Mouse (Mus musculus) stomach, embryonic 14.5 days (tissue): ENCODE data around the gene Rassf8. TPM values are rescaled to one million over a fixed set of nuclear protein-coding genes. Genes with fewer than 3 reads are reported as not detected.
A peak's percentile ranks its signal among the peaks of the same experiment; 100 is the strongest.

Experiments used
- ATAC-seq: fragments of 200-750 bp; cut with Nextera tagmentation; 2 replicates; pipeline ENCODE4 v1.8.0; 2017; ENCODE audit warnings: low read depth, moderate TSS enrichment; ENCODE audit not compliant: insufficient number of reproducible peaks, insufficient read depth, low FRiP score
- H3K27ac ChIP-seq: fragments of 300-500 bp; sonication (generic); 2 replicates; pipeline ENCODE4 v1.5.1; 2014; ENCODE audit warnings: mild to moderate bottlenecking, low read length, moderate library complexity, mixed read lengths
- H3K27me3 ChIP-seq: fragments of 300-500 bp; sonication (generic); 2 replicates; pipeline ENCODE4 v1.6.1; 2014; ENCODE audit warnings: low read length, control low read depth, mixed read lengths; ENCODE audit not compliant: control insufficient read depth, insufficient read depth
- H3K36me3 ChIP-seq: fragments of 300-500 bp; sonication (generic); 2 replicates; pipeline ENCODE4 v1.6.1; 2014; ENCODE audit warnings: mild to moderate bottlenecking, control low read depth, low read length, moderate library complexity, mixed read lengths; ENCODE audit not compliant: control insufficient read depth, insufficient read depth
- H3K4me1 ChIP-seq: fragments of 300-500 bp; sonication (generic); 2 replicates; pipeline ENCODE4 v1.6.1; 2014; ENCODE audit warnings: low read length, control low read depth, mixed read lengths; ENCODE audit not compliant: control insufficient read depth, insufficient read depth
- H3K4me2 ChIP-seq: fragments of 300-500 bp; sonication (generic); replicated peaks from 2 replicates; pipeline ENCODE4 v1.6.1; 2014; ENCODE audit warnings: low read depth, low read length, control low read depth
- H3K4me3 ChIP-seq: fragments of 300-500 bp; sonication (generic); 2 replicates; pipeline ENCODE4 v1.5.1; 2014; ENCODE audit warnings: low read depth, low read length, control low read depth
- H3K9ac ChIP-seq: fragments of 300-500 bp; sonication (generic); replicated peaks from 2 replicates; pipeline ENCODE4 v1.6.1; 2014; ENCODE audit warnings: low read depth, mild to moderate bottlenecking, control low read depth, low read length, moderate library complexity, mixed read lengths
- H3K9me3 ChIP-seq: fragments of 300-500 bp; sonication (generic); 2 replicates; pipeline ENCODE4 v1.6.1; 2016; ENCODE audit warnings: low read depth, low read length, control low read depth; ENCODE audit not compliant: control insufficient read depth
- WGBS: fragments of 180-500 bp; shearing (Covaris S2); extraction: QIAGEN DNeasy Blood & Tissue Kit; methylation state at CpG from one replicate; pipeline ENCODE4 v1.1.7; 2014; 5-methylcytosine and 5-hydroxymethylcytosine counted together
- polyA plus RNA-seq: library from polyadenylated mRNA; unstranded; fragments of >200 nt; fragmentation: Nextera tagmentation; extraction: Ambion mirVana; gene quantifications from 2 replicates; pipeline ENCODE4 v1.2.1, GENCODE M21; 2014

The Rassf8 gene
- polyA plus RNA-seq, 1 experiment from 2014 or later = 10.5 TPM

DNA sequence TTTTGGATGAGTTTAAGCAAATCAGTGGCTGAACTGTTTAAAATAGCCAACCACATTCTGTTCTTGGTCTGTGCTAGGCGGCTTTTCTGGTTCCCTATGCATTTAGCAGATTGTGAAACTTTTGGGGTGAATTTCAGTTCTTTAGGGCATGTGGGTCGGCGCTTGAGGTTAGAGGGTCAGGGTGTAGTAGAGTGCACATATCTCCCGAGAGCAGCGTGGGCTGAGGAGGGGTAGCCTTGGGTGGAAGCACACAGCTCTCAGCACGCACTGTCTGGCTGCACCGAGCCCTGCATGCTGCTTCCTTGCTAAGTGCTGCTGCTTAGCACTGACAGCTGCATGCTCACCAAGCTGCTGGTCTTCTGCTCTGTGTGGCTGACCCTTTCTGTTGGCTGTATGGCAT lies 18.5 kb downstream of the Rassf8 start:
- peaks cover 33% of the 10 kb centered on the region for H3K4me1 ChIP-seq
- no peaks in the 10 kb centered on the region for H3K9me3 ChIP-seq
- no peak overlapping the region for H3K27ac ChIP-seq
- H3K9ac ChIP-seq = no peak overlapping the region
- 42% methylated on average over 7 of the region's 7 CpGs for WGBS
- H3K4me3 ChIP-seq = no peak overlapping the region
- H3K27me3 ChIP-seq = no peaks in the 10 kb centered on the region
- no peak overlapping the region for H3K4me2 ChIP-seq
- ATAC-seq = no peak
- no peaks in the 10 kb centered on the region for H3K36me3 ChIP-seq

DNA sequence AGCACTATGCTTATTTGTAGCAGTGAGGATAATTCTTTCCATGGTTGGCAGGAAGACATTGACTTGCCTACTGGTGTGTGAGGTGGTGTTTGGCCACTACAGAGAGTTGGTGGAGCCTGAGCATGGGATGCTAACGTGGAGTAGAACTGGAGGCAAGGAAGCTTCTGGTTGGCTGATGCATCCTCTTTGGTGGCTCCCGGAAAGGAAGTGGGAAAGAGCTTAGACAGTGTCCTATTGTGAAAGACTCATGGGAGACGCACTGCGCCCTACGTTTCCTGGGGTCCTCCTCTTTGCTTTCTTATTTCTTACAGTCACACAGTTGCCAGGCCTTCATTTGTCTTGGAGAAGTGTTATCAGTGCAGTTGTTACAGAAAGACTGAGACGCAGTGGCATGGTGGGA lies 20.4 kb downstream of the Rassf8 start:
- Histone ChIP-seq H3K9ac (no peak overlapping the region), H3K36me3 (no peaks in the 10 kb centered on the region), H3K4me3 (no peak overlapping the region), H3K27me3 (no peaks in the 10 kb centered on the region), H3K27ac (no peak overlapping the region), H3K4me1 (peaks cover 21% of the 10 kb centered on the region), H3K4me2 (no peak overlapping the region), H3K9me3 (no peaks in the 10 kb centered on the region)
- no peak for ATAC-seq
- WGBS = 81% methylated on average over 6 of the region's 6 CpGs

DNA sequence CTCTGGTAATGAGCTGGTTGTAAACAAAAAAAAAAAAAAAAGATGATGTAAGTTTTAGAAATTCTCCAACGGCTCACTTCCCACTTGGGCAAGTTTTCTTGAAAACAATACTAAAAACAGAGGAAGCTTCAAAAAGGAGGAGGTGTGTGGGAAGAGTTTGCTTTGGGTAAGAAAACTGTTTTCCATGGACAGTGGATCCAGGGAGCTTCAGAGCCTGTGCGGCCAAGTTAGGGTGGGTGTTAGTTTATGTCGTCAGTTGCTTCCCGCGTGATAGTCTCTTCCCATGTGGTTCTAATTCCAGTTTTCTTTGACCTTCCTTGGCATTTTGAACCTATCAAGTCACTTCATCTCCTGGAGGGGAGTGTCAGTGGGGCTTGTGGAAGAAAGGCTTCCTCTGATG lies 21.1 kb downstream of the Rassf8 start:
- ATAC-seq = no peak
- Histone ChIP-seq H3K4me2 (no peak overlapping the region), H3K36me3 (no peaks in the 10 kb centered on the region), H3K4me1 (peaks cover 21% of the 10 kb centered on the region), H3K27me3 (no peaks in the 10 kb centered on the region), H3K9ac (no peak overlapping the region), H3K27ac (no peak overlapping the region), H3K9me3 (no peaks in the 10 kb centered on the region), H3K4me3 (no peak overlapping the region)
- WGBS = 72% methylated on average over 5 of the region's 5 CpGs

DNA sequence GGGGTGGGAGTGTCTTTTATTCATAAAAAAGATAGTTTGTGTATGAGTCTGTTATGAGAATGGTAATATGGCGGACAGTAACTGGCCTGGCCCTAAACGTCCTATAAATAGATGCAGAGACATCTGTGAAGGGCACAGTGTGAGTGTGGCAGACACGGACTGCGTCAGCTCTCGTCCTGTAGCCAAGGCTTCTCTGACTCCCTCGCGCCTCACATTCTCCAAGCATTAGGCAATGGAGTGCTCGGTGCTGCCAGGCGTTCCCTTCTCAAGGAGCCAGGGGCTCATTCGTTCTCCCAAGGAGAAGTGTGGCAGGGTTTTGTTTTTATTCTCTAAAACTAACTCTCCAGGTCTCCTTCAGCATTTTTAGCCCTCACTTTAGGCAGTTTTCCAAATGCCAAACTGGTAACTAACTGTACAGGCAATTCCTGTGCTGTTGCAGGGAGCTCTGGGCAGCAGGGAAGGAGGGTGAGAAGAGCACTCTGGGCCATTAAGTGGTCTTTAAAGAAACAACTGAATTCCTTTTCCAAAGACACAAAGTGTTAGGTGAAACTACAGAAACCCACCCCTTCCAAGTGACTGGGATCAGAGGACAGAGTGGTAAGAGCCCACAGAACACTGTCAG lies 22.2 kb downstream of the Rassf8 start:
- Histone ChIP-seq H3K27me3 (no peaks in the 10 kb centered on the region), H3K9ac (no peak overlapping the region), H3K4me1 (peaks cover 16% of the 10 kb centered on the region), H3K36me3 (no peaks in the 10 kb centered on the region), H3K4me2 (no peak overlapping the region), H3K9me3 (no peaks in the 10 kb centered on the region), H3K27ac (peak overlapping the region; percentile 48; the same call in 1 of the 2 replicates), H3K4me3 (no peak overlapping the region)
- 32% methylated on average over 10 of the region's 10 CpGs for WGBS
- no peak for ATAC-seq

DNA sequence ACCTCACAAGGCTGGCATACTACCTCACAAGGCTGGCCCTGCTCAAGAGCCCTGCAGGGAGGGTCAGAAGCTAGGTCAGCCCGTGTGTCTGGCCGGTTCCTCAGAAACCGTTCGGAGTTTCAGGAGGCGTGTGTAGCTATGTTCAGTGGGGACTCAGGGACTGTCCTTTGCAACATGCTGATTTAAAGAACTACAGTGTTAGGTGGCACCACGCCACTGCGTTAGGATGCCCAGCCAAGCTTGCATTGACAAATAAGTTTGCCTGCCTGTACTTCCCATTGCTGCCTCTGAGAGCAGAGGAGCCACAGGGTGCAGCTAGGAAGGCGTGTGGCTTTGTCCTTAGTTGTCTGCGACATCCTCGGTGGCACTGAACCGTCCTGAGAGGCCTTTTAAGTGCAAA lies 23.3 kb downstream of the Rassf8 start:
- H3K36me3 ChIP-seq = no peaks in the 10 kb centered on the region
- ATAC-seq = no peak
- no peaks in the 10 kb centered on the region for H3K9me3 ChIP-seq
- no peak overlapping the region for H3K27ac ChIP-seq
- no peak overlapping the region for H3K4me3 ChIP-seq
- no peak overlapping the region for H3K9ac ChIP-seq
- no peaks in the 10 kb centered on the region for H3K27me3 ChIP-seq
- H3K4me2 ChIP-seq = no peak overlapping the region
- WGBS = 79% methylated on average over 11 of the region's 11 CpGs
- peaks cover 10% of the 10 kb centered on the region for H3K4me1 ChIP-seq

DNA sequence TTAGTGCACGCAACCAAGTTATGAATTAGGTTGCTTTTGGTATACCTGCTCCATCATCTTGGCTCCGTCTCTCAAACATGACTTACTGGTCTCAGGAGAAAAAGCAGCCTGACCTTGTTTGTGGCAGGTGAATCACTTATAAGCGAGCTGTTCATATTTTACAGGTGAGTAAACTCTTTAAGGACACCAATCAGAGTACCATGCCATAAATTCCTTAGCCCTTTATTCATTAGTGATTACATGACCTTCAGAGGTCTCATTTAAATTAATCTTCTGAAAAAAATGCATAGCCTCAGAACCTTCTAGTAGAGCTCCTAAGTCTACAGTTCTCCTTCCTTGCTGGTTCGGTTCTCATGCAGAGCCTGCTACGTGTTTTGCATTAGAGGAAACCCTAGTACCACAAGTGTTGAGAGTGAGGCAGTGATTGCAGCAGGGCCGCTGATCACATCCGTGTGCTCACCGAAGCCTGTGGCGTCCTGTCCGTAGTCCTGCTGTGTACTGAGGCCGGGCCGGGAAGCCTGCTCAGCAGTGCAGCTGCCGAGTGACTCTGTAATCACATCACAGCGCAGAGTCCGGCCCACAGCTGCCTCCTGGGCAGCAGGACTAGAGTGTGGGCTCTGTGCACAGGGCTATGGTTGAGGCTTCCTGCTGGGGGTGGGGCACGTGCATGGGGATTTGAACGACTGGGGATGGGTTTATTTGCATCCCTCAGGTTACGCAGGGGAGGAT lies 23.9 kb downstream of the Rassf8 start:
- Histone ChIP-seq H3K9me3 (no peaks in the 10 kb centered on the region), H3K4me2 (no peak overlapping the region), H3K27me3 (no peaks in the 10 kb centered on the region), H3K4me1 (peaks cover 6% of the 10 kb centered on the region; the same call in 1 of the 2 replicates), H3K27ac (no peak overlapping the region), H3K4me3 (no peak overlapping the region), H3K36me3 (no peaks in the 10 kb centered on the region), H3K9ac (no peak overlapping the region)
- ATAC-seq = no peak
- WGBS = 54% methylated on average over 18 of the region's 18 CpGs

DNA sequence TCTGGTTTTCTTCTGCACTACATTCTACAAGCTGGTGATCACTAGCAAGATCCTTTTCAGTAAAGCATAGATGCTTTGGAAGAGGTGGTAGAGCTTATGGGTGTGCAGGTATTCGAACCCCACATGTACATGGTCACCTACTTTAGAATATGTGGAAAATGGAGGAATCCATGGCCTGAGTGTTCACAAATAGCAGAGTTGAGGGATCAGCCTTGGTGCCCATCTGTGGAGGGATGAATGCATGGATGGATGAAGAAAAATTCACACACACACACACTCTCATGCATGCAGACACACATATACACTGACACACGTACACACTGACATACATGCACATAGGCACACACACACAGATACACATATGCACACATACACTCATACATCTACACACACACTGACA lies 27.9 kb downstream of the Rassf8 start:
- WGBS = 89% methylated on average over 2 of the region's 2 CpGs
- Histone ChIP-seq H3K9ac (no peak overlapping the region), H3K36me3 (no peaks in the 10 kb centered on the region), H3K4me3 (no peak overlapping the region), H3K27me3 (no peaks in the 10 kb centered on the region), H3K4me1 (peaks cover 3% of the 10 kb centered on the region; the same call in 1 of the 2 replicates), H3K27ac (no peak overlapping the region), H3K4me2 (no peak overlapping the region), H3K9me3 (no peaks in the 10 kb centered on the region)
- no peak for ATAC-seq

DNA sequence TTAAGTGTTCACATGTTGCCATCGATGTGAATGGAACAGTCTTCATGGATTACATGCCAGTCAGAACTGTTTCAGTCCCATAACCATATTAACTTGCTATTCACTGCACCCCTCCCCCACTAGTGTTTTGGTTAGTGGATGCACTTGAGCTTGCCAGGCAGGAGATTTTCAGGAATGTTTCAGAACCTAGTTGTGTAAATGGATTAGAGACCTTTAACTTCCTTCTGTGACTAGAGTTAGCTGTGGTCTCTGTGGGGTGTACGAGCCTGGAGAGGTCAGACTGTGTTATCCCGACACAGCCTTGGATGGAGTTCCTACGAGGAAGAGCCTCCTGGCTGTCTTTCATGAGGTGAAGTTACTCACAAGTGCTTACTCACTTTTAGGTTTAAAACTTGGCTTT lies 29.7 kb downstream of the Rassf8 start:
- Histone ChIP-seq H3K9me3 (no peaks in the 10 kb centered on the region), H3K27ac (no peak overlapping the region), H3K4me3 (no peak overlapping the region), H3K27me3 (no peaks in the 10 kb centered on the region), H3K36me3 (no peaks in the 10 kb centered on the region), H3K4me2 (no peak overlapping the region), H3K4me1 (peaks cover 4% of the 10 kb centered on the region; the same call in 1 of the 2 replicates), H3K9ac (no peak overlapping the region)
- no peak for ATAC-seq
- 74% methylated on average over 4 of the region's 4 CpGs for WGBS
